Mouse (Mus musculus) small intestine, adult 2 months (tissue): ENCODE measurements around the gene Xxylt1.

Experiments used
- CTCF ChIP-seq: fragments of 200-500 bp; IDR thresholded peaks from 2 replicates; pipeline ENCODE4 v1.5.1; 2012; ENCODE audit warnings: low read depth, mild to moderate bottlenecking, control low read depth, inconsistent platforms, low read length, moderate library complexity, mixed read lengths; ENCODE audit not compliant: insufficient replicate concordance, insufficient read length; ENCODE audit errors: extremely low read depth
- POLR2A ChIP-seq: fragments of 200-500 bp; IDR thresholded peaks from 2 replicates; pipeline ENCODE4 v1.6.1; 2012; ENCODE audit warnings: low read depth, mild to moderate bottlenecking, control low read depth, inconsistent platforms, low read length, moderate library complexity

DNA sequence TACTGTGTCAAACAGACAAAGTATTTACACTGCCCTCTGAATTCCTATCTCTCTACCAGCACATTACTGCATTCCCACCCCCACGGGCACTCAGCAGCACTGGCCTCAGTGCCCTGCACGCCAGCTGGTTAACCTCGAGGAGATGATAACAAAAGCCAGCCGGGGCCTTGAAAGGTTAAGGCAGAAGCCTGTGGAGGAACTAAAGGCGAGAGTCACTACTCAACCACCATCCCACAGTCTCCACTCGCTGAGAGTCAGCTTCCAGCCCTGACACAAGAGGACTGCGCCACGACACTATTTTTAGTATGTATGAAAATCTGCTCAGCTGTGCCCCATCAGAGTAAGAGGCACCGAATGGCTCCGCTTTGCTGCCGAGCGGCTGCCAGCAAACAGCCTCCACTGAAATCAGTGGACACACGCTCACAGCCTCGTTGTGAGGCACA is 35.0 kb downstream of the Xxylt1 start:
- TF ChIP-seq POLR2A (no peak), CTCF (no peak)
